Mouse (Mus musculus) small intestine, adult 2 months (tissue): ENCODE results near the gene Aaas. TPM values are rescaled to one million over a fixed set of nuclear protein-coding genes. Genes with fewer than 3 reads are reported as not detected.

Experiments used
- H3K27ac ChIP-seq: fragments of 200-500 bp; 2 replicates; pipeline ENCODE4 v1.5.1; 2012; ENCODE audit warnings: low read depth, low read length, control low read depth, inconsistent platforms; ENCODE audit not compliant: insufficient read depth
- H3K27me3 ChIP-seq: fragments of 200-500 bp; 2 replicates; pipeline ENCODE4 v1.6.1; 2012; ENCODE audit warnings: mild to moderate bottlenecking, moderate library complexity, low read length, inconsistent platforms; ENCODE audit not compliant: control insufficient read depth, insufficient read depth
- H3K36me3 ChIP-seq: fragments of 200-500 bp; 2 replicates; pipeline ENCODE4 v1.6.1; 2012; ENCODE audit warnings: mild to moderate bottlenecking, low read length, control low read depth, inconsistent platforms; ENCODE audit not compliant: control insufficient read depth, insufficient read depth
- H3K4me1 ChIP-seq: fragments of 200-500 bp; 2 replicates; pipeline ENCODE4 v1.6.1; 2012; ENCODE audit warnings: low read length, inconsistent platforms, mixed read lengths; ENCODE audit not compliant: control insufficient read depth, insufficient read depth, insufficient read length
- H3K4me3 ChIP-seq: fragments of 200-500 bp; 2 replicates; pipeline ENCODE4 v1.5.1; 2012; ENCODE audit warnings: low read depth, mild to moderate bottlenecking, control low read depth, inconsistent platforms, low read length, moderate library complexity
- CTCF ChIP-seq: fragments of 200-500 bp; IDR thresholded peaks from 2 replicates; pipeline ENCODE4 v1.5.1; 2012; ENCODE audit warnings: low read depth, mild to moderate bottlenecking, control low read depth, inconsistent platforms, low read length, moderate library complexity, mixed read lengths; ENCODE audit not compliant: insufficient replicate concordance, insufficient read length; ENCODE audit errors: extremely low read depth
- POLR2A ChIP-seq: fragments of 200-500 bp; IDR thresholded peaks from 2 replicates; pipeline ENCODE4 v1.6.1; 2012; ENCODE audit warnings: low read depth, mild to moderate bottlenecking, control low read depth, inconsistent platforms, low read length, moderate library complexity
- WGBS: fragments of 180-500 bp; shearing (Covaris S2); methylation state at CpG from one replicate; pipeline ENCODE4 v1.1.7; 2018; 5-methylcytosine and 5-hydroxymethylcytosine counted together
- polyA plus RNA-seq: library from polyadenylated mRNA; depleted of rRNA; stranded (reverse); fragments of >200 nt; gene quantifications from 2 replicates; pipeline ENCODE4 v1.2.3, GENCODE M21; 2012

The Aaas gene
- polyA plus RNA-seq, 1 experiment = 20.3 TPM

- Histone ChIP-seq H3K27ac (no peak overlapping the region), H3K4me3 (no peak overlapping the region)
- whole genome bisulfite sequencing = 33% methylated on average over 9 of the region's 9 CpGs
These were observed 36.1 kb upstream of the Aaas start for GRCm38 (mm10) chr15:102386640-102387039.

GRCm38 (mm10) chr15:102383671-102384070 is 33.1 kb upstream of the Aaas start:
- Histone ChIP-seq H3K4me1 (peaks cover 8% of the 10 kb centered on the region), H3K36me3 (no peaks in the 10 kb centered on the region), H3K4me3 (no peak overlapping the region), H3K27me3 (no peaks in the 10 kb centered on the region), H3K27ac (no peak overlapping the region)
- 97% methylated on average over 6 of the region's 6 CpGs for WGBS
- TF ChIP-seq CTCF = no peak

More at GRCm38 (mm10) chr15:102386640-102387039, 36.1 kb upstream of the Aaas start:
- Histone ChIP-seq H3K4me1 (peaks cover 8% of the 10 kb centered on the region), H3K27me3 (no peaks in the 10 kb centered on the region), H3K36me3 (no peaks in the 10 kb centered on the region)
- TF ChIP-seq CTCF (no peak), POLR2A (no peak)

- no peak overlapping the region for H3K4me3 ChIP-seq
- TF ChIP-seq CTCF (peak; percentile 99; the same call in 1 of the 2 replicates), POLR2A (no peak)
- no peaks in the 10 kb centered on the region for H3K36me3 ChIP-seq
- peaks cover 3% of the 10 kb centered on the region for H3K4me1 ChIP-seq
- H3K27ac ChIP-seq = peak overlapping the region; percentile 54
- H3K27me3 ChIP-seq = no peaks in the 10 kb centered on the region
- 0% methylated on average over 7 of the region's 7 CpGs for WGBS
These were observed 31.0 kb upstream of the Aaas start for GRCm38 (mm10) chr15:102381575-102381974.

GRCm38 (mm10) chr15:102377810-102378262 is 27.3 kb upstream of the Aaas start:
- WGBS = 20% methylated on average over 10 of the region's 10 CpGs
- Histone ChIP-seq H3K4me1 (peaks cover 3% of the 10 kb centered on the region), H3K27me3 (no peaks in the 10 kb centered on the region), H3K4me3 (no peak overlapping the region), H3K36me3 (no peaks in the 10 kb centered on the region), H3K27ac (no peak overlapping the region)
- TF ChIP-seq CTCF = no peak
- no peak for TF ChIP-seq POLR2A

GRCm38 (mm10) chr15:102377163-102377543 is 26.6 kb upstream of the Aaas start:
- H3K4me1 ChIP-seq = peaks cover 3% of the 10 kb centered on the region
- WGBS = under 1% methylated on average over 7 of the region's 7 CpGs
- H3K36me3 ChIP-seq = no peaks in the 10 kb centered on the region
- peak overlapping the region; percentile 24 for H3K27ac ChIP-seq
- peak overlapping the region; percentile 70 for H3K4me3 ChIP-seq
- TF ChIP-seq POLR2A (no peak), CTCF (peak; percentile 94)
- H3K27me3 ChIP-seq = no peaks in the 10 kb centered on the region

GRCm38 (mm10) chr15:102376453-102377162 is 26.0 kb upstream of the Aaas start:
- peak overlapping the region; percentile 24 for H3K27ac ChIP-seq
- no peaks in the 10 kb centered on the region for H3K36me3 ChIP-seq
- no peaks in the 10 kb centered on the region for H3K27me3 ChIP-seq
- 3% methylated on average over 43 of the region's 43 CpGs for WGBS
- no peaks in the 10 kb centered on the region for H3K4me1 ChIP-seq
- TF ChIP-seq POLR2A (no peak), CTCF (no peak)
- H3K4me3 ChIP-seq = peak overlapping the region; percentile 70

- Histone ChIP-seq H3K27ac (no peak overlapping the region), H3K27me3 (peaks cover 18% of the 10 kb centered on the region), H3K4me1 (no peaks in the 10 kb centered on the region), H3K4me3 (no peak overlapping the region), H3K36me3 (no peaks in the 10 kb centered on the region)
- TF ChIP-seq CTCF (no peak), POLR2A (no peak)
- WGBS = 27% methylated on average over 10 of the region's 10 CpGs
These were observed 20.2 kb upstream of the Aaas start for GRCm38 (mm10) chr15:102370727-102371126.
